Mouse (Mus musculus): ENCODE data around the gene Zfp280c.
A peak's percentile ranks its signal among the peaks of the same experiment; 100 is the strongest.

Zfp280c gene

DNA sequence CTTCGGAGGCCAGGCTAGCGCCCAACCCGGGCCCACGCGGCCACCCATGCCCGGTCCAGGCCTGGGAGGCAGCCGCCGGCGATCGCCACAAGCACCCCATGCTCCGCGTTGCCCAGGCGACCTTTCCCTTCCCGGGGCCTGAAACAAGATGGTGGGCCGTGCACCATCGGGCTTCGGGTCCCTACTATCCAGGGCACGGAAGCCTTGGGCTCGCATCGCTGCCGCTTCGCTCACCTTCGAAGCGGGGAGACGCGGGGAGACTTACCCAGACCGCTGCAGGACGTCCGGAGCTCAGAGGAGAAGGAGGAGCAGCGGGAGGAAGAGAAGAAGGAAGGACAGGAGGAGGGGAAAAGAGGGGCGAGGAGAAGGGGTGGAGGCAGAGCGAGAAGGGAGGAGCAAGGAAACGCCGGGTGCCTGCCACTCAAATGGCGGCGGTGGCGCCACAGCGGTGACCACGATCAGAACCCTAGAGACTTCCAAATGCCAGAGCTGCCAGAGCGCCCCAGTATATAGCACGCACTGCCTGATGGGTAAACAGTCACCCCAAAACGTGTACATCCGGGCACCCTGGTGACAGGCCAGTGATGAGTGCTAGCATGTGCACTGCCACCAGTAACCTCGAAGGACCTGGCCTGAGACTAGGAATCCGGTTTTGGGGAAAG is at the start of gene Zfp280c:
Zfp280c (minus strand) TSS at position 406 of the 662 bp plus-strand sequence.
- DNase-seq (ENCODE audit: low read depth, low spot score): peak; percentile 38

DNA sequence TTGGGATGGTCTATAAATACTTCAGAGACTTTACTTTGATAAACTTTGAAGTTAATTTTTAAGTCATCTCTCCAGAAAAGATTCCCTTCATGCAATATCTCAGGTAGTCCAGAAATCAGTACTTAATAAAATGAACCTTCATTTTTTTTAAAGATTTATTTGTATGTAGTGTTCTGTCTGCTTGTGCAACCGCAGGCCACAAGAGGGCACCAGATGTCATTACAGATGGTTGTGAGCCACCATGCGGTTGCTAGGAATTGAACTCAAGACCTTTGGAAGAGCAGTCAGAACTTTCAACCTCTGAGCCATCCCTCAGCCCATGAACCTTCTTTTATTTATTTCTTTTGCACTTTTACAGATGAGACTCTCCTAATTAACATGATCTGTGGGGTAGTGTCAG is 42.7 kb upstream of the Zfp280c start:
- no peak for DNase-seq (ENCODE audit: low read depth, low spot score)

DNA sequence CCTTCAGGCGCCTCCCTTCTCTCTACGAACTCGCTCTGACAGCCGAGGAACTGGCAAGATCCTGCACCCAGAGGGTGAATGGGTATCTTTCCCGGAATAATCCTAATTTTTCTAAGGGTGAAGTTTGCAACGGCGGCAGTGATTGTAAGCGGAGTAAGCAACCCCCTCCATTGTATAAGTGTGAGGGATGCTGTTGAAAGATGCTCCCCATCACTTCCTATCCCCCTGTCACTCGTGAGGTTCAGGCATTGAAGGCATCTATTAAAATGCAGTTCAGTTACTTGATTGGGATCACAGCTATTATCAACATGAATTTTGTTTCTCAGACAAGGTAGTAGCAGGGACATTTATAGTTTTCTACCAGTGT is 29.7 kb upstream of the Zfp280c start:
- no peak for DNase-seq (ENCODE audit: low read depth, low spot score)

DNA sequence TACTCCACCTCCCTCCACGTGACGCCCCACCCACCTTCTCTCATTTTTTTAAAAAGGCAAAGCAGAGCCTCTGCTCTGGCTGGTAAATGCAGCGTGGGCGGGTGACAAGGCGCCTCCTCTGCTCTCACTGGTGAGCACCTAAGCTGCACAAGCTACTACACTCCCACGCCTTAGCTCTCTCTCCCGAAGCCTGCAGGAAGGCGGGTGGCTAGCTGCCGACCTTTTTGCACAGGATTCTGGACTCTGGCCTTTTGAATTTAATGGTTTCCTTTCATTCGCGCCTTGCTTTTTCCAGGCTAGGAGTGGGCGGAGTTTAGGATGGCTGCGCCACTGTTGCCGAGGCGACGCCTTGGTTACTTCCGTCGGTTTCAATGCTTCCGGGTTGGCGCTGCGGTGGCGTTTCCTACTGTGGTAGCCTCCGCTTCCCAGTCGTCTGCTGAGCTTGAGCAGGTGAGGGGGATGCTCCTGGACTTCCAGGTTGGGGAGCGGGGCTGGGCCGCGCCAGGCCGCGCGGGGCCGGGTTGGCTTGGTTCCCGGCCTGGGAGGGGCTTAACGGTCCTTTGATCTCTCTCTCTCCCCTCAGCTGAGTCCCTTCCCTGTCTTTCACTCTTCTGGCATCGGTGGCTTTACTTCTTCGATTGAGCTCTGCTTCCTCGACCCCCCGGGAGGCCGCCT is 29.2 kb upstream of the Zfp280c start, which contains the start of gene Slc25a14:
Slc25a14 (plus strand) TSS at position 35 of the 675 bp plus-strand sequence.
- DNase-seq (ENCODE audit: low read depth, low spot score): peak; percentile 68

DNA sequence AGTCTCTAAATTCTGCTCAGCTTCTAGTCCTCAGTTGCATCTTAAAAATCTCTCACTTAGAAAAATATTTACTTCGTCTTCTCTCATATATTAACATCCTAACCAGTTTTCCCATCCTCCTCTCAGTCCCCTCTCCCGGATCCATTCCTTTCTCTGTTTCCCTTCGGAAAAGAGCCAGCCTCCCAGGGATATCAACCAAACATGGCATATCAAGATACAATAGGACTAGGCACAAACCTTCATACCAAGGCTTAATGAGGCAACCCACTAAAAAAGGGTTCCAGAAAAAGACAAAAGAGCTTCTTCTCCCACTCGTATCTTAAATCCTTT is 28.7 kb upstream of the Zfp280c start:
- no peak for DNase-seq (ENCODE audit: low read depth, low spot score)

DNA sequence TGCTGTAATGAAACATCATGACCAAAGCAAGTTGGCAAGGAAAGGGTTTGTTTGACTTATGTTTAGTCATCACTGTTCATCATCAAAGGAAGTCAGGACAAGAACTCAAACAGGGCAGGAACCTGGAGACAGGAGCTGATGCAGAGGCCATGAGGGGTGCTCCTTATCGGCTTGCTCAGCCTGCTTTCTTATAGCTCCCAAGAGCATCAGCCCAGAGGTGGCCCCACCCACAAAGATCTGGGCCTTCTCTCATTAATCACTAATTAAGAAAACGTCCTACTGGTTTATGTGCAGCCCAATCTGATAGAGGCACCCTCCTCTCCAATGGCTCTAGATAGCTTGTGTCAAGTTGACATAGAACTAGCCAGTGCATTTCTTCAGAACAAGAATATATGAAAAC is 10.6 kb upstream of the Zfp280c start:
- DNase-seq (ENCODE audit: low read depth, low spot score): no peak

DNA sequence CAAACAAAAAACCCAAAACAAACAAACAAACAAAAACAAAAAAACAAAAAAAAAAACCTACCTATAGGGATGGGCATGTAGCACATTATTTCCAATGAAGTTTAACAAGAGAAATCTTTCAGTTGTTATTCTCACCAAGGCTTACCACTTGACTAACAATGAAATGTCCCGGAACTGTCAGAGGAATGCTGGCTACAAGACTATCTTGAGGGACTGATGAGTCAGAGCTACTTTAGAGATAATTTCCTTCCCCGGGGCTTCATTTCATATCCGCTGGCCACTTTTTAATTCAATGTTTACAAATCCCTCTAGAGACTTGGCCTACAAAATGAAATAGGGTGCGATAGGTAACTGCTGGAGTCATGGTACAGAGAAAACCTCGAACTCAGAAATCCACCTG is 2.6 kb upstream of the Zfp280c start:
- DNase-seq (ENCODE audit: low read depth, low spot score): no peak

DNA sequence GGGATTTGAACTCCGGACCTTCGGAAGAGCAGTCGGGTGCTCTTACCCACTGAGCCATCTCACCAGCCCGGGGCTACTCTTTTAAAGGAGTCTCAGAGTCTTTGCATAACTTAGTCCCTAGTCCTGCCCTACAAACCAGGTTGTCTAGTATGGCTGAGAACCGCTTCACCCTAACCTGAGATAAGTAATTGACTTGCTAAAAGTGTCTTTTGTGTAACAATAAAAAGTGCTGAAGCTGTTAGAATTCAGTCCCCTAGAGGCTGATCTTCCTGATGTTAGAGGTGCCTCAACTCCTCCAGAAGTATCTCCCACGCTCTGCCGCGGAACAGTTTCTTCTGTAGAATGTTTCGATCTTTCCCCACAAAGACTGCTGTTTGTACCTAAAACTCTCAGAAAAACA is 1.7 kb upstream of the Zfp280c start:
- no peak for DNase-seq (ENCODE audit: low read depth, low spot score)

DNA sequence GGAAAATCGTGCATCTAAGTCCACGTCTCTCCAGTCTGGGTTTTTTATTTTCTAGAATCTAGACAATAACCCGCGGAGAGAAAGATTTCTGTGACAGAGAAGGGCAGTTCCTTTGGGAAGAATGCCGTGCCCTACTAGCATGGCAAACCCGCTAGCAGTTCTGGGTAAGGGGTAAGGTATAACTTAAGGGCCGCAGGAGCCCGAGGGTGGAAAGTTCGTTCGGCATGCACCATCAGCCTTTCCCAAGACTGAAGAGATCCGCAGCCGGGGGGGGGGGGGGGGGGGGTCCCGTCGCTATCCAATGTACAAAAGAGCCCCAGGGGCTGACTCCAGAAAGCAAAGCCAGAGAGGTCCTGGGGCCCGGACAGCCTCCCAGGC is 594 bp downstream of the Zfp280c start:
- DNase-seq (ENCODE audit: low read depth, low spot score): no peak

DNA sequence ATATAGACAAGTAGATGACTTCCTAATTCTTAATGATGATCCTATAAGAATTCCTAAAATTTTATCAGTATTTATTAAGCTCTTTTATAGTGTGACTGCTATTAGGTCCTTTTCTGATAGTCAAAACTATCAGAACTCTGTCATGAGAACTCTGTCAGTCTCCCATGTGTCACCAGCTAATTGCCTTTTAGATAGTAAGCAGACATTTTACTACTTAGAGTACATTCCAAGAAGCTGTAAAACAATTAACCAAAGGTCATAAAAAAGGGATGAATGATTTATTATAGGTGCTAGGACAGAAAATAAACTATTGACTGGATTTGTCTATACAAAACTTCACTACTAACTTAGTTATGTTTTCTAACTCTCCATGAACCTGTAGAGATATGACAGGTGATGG is 11.0 kb downstream of the Zfp280c start:
- DNase-seq (ENCODE audit: low read depth, low spot score): no peak

DNA sequence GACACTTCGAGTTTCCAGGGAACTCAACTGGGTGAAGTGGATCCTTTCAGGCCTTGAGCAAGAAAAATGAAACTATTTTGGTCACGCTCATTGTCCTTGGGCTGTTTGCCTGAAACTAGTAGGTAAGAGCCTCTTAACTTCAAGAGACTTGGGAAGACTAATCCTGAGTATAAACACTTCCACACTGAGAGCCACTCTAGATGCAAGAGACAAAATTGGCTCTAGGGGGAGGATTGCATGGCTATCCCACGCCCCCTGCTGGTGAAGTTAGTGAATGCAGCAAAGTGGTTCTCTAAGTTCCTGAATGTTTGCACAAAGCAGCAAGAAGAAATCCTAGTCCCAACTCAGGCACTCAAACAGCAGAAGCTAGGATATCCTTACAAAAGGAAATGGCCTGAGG is 62.1 kb downstream of the Zfp280c start:
- peak; percentile 41 for DNase-seq (ENCODE audit: low read depth, low spot score)

DNA sequence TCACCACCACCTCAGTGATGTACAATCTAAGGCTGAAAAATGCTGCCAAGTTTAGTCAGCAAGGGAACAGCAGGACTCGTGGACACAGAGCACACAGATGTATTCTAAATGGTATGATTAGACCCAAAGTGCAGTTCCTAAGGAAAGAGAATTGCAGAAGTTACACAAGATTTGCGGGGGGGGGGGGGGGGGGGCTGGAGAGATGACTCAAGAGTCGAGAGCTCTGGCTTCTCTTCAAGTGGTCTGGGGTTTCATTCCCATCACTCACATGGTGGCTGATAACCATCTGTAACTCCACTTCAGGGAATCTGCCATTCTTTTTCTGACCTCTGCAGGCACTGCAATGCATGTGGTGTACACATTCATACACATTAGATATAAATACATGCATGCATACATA is 67.9 kb downstream of the Zfp280c start:
- DNase-seq (ENCODE audit: low read depth, low spot score): no peak

DNA sequence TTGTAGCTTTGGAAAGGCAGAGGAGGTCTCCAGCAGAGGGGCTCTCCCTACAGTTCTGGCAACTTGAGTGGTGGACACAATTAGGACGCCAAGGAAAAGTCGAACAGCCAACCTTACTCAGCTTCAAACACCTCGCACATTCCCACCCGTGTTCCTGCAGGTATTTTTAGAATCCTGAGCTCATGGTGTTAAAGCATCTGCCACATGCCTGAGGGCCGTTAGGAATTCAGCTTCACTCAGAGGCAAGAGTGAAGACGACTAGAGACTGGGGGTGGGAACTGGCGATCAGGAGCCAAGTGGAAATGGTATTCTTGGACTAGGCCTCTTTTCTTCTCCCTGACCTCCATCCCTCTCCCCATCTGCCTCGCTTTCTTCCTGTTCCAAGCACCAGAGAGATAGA is 68.4 kb downstream of the Zfp280c start:
- no peak for DNase-seq (ENCODE audit: low read depth, low spot score)

DNA sequence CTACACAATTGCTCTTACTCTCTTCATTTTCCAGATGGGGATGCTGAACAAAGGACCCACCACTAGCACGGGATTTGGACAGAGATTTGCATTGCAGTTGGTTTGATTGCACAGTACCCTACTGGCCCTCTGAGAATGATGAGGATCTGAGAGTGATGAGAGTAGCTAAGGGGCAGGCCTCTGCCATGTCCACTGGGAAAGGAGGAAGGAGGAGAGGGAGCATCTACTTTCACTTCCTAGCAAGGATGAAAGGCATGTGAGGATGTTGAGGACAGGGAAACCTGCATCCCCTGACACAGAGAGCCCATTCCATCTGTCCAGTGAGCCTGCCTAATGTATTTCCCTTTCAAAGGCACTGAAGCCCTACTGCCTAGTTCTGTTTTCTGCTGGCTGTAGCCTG is 69.0 kb downstream of the Zfp280c start:
- no peak for DNase-seq (ENCODE audit: low read depth, low spot score)

DNA sequence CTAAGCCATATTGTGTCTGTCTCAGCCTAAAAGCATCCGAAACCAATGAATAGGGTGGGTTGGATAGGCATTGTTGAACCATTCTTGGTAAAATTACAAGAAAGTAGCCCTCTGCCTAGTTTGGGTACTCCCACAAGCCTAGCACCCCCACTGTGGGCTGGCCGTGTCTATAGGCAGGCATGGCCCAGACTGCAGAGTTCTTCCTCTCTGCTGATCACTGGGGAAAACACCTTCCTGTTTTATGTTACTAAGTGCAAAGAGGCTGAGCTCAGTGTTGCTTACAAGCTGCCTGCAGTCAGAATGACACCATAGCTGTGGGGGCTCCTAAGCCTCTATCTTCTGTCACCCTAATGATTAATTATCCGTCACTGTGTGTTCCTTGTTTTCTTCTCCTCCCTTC is 70.8 kb downstream of the Zfp280c start:
- no peak for DNase-seq (ENCODE audit: low read depth, low spot score)

DNA sequence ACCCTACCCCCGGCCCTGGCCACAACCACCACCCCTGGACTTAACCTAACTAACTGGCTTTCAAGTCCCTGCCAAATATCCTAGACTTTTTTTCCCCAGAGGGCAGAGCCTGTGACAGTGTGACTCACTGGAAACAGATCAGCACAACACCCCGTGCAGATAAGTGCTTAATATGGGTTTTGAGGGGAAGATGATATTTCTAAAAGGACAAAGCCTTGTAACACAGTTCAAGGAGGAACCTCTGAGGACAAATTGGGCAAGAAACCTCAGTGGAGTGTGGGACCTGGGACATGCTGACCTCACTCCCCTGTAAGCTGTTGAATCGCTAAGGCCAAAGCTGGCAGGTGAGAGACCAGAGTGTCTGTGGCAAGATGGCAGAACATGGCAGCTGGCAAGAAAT is 72.7 kb downstream of the Zfp280c start:
- DNase-seq (ENCODE audit: low read depth, low spot score): no peak

DNA sequence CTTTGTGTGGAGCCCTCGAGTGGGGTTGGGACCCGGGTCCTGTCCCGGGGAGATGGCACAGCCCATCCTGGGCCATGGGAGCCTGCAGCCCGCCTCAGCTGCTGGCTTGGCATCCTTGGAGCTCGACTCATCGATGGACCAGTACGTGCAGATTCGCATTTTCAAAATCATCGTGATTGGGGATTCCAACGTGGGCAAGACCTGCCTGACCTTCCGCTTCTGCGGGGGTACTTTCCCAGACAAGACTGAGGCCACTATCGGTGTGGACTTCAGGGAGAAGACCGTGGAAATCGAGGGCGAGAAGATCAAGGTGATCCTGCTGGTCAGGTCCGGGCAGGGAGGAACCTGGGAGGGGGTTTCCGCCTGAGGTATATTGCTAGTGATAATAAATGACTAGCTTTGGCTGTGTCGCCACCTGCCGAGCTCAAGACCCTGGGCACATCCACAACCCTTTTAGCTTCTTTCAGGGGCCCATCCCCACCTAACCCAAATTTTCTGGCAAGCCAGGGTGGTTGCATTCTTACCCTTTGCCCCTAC is 74.7 kb downstream of the Zfp280c start:
- no peak for DNase-seq (ENCODE audit: low read depth, low spot score)

DNA sequence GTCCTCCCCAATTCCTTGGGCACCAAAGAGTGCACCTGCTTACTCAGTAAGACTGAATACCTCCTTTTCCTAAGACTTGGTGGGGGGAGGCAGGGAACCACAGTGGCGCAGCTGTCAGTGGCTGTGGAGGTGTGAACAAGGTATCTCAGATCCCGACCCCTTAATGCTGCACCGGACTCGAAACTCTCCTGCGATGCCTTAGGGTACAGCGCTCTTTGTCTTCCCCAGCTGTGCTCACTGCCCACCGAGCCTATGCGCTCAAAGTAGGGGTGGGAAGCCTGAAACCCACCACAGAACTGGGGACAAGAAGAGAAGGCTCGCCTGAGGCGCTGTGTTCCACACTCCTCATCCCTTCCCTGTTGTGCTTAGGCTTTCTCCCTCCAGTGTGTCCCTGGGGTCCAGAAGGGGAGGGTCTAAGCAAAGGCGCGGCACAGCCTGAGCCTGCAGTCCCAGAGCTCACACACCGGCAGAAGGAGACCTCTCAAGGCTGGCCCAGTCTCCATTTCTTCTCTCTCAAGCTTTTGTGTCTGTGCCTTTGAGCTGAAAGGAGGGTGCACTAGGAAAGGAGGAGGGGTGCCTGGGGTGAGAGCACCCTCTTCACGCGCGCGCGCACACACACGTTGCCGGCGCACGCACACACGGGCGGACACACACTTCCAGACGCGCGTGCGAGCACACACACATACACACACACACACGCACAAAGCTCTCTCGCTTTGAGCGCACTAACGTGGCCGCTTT is 75.3 kb downstream of the Zfp280c start, which contains the start of gene Rab33a:
Rab33a (plus strand) TSS at position 478 of the 741 bp plus-strand sequence.
- no peak for DNase-seq (ENCODE audit: low read depth, low spot score)

DNA sequence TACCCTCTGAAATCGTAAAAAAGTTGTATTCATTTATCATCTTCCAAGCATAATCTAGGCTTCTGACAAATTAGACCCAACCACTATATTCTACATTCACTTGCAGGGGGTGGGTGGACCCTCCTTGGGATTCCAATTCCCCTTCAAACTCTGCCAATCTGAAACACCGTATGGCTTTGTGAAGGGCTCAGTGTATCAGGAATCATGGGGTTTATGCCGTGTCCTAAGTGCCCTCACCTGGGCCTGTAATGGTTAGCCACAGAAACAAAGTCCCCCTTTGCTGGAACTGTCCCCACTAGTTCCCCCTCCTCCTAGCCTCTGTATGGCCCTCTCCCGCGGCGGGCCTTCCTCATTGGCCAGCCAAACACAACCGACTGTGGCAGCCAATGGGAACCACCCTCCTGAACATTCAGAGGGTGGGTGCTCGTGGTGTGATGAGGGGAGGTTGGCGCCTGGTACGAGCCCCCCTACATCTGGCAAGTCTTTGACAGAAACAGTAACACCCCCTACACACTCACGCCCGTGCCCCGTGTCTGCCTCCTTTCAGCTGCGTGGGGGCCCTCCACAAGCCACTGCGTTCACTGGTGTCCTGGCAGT is 76.0 kb downstream of the Zfp280c start:
- no peak for DNase-seq (ENCODE audit: low read depth, low spot score)

DNA sequence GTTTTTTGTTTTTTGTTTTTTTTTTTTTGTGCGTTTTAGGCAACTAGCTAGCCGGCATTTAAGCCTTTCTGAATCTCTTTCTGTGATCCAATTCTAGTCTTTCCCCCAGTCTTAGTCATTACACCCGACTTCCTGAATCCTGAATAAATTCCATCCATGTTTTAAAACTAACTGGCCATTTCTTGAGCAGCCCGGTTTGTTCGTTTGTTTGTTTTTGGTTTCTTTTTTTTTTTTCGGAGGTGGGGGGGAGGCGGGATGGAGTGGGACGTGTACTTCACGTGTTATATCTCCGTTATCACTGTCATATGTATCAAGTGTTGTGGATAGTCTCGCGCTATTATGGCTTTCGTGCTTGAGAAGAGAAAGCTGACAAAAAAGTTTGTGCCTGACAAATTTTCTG is 80.5 kb downstream of the Zfp280c start:
- no peak for DNase-seq (ENCODE audit: low read depth, low spot score)

DNA sequence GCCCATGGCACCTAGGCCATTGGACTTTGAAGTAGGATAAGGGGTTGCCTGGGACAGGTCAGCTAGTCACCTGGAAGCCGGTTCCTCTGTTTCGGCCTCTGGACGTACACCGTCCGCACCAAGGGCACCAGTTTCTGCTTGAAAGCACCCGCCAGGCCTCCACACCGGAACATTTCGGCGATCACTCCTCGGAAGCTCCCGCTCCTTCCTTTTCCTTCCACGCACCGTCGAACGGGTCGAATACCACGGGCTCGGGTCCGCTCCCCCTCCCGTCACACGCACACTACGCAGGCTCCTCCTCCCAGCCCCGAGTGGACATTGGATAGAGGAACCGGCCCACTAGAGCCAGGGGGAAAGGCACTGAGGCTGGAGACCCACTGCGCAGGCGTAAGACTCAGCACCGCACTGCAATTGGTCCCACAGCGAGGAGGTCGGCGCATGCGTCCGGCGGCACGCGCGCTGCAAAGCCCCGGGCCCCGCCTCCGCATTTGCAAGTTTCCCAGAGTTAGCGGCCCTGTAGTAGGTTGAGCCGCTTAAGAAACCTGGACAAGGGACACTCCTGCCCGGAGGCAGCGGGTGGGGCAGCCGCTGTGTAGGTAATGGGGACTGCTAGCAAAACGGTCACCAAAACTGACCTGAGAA is 81.0 kb downstream of the Zfp280c start, which contains the start of gene Aifm1:
Aifm1 (minus strand) TSS at position 398 of the 642 bp plus-strand sequence.
- peak; percentile 82 for DNase-seq (ENCODE audit: low read depth, low spot score)

DNA sequence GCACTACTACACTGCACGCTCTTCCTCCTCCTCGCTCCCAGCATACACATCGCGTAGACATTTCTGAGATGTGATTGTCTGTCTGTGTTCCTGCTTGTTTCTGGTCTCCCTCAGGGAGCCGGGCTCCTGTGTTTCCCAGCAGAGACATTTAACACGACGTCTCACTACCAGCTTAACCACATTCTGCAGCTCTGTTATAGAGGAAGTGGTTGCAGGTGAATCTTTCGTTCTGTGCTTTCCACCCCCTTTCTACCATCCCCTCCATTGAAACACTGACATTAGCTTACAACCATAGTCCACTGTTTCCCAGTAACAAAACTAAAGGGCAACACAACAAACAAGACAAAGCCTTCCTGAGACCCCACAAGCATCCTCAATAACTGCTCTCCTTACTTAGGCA is 100.5 kb downstream of the Zfp280c start:
- DNase-seq (ENCODE audit: low read depth, low spot score): no peak

Data from embryo, embryonic 11.5 days (tissue).